Mouse (Mus musculus): ENCODE measurements around the gene Dio1.
A peak's percentile ranks its signal among the peaks of the same experiment; 100 is the strongest.

Dio1 gene

GRCm38 (mm10) chr4:107300902-107301555 is 5.9 kb downstream of the Dio1 start:
- no peak for DNase-seq (ENCODE audit: low read depth)

GRCm38 (mm10) chr4:107300371-107300770 is 6.6 kb downstream of the Dio1 start:
- no peak for DNase-seq (ENCODE audit: low read depth)

GRCm38 (mm10) chr4:107299779-107300340 is 7.1 kb downstream of the Dio1 start:
- DNase-seq (ENCODE audit: low read depth): no peak

- no peak for DNase-seq (ENCODE audit: low read depth)
Measured at GRCm38 (mm10) chr4:107298071-107298606, 8.8 kb downstream of the Dio1 start.

- no peak for DNase-seq (ENCODE audit: low read depth)
Measured at GRCm38 (mm10) chr4:107292273-107292662, 14.7 kb downstream of the Dio1 start.

DNA sequence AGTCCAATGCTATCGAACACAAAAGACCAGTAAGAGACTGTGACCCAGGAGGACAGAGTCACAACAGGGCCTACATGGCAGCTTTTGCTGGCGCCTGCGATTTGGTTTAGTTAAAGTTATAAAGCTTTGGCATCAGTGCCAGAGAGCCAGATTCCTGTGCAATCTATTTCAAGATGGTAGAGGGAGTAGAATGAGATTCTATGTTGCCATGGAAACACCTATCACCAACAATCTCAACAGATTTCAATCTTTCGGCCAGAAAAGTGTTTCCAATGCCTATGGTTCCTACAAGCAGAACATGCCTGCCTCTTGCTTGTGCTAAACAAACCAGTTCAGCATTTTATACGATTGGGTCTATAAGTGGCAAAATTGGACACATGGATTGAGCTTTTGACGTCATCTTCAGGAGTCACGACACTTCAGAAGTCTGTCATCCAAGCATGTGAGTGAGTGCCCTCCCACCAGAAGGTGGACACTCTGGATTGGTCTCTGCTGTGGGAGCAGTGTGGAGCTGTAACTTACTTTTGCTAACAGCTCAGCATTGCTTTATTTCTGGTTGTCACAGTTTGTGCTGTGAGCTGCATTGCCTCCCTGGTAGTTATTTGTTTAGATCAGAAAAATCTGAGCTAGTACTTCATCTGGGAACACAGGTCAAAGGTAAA is 15.2 kb downstream of the Dio1 start:
- DNase-seq (ENCODE audit: low read depth): no peak

- no peak for DNase-seq (ENCODE audit: low read depth)
Measured at GRCm38 (mm10) chr4:107287517-107287916, 19.5 kb downstream of the Dio1 start.

DNA sequence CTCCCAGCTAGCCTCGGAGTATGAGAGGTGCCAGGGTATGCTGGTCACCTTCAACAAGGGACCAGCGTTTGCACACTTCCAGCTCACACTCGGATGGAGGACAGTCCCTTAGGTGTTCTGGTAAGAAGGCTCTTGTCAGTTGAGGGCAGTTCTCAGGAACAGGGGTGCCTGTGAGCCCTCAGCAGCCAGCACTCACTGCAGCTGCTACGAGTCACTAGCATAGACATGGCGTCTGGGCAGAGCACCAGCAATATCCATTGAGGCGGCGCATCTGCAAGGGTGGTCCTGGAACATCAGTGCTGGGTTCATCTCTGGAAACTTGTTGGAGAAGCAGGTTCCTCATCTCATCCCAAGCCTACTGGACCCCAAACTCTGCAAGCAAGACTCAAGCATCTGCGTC is 20.6 kb downstream of the Dio1 start:
- DNase-seq (ENCODE audit: low read depth): no peak

- DNase-seq (ENCODE audit: low read depth): no peak
Measured at GRCm38 (mm10) chr4:107285446-107286200, 21.3 kb downstream of the Dio1 start.

DNA sequence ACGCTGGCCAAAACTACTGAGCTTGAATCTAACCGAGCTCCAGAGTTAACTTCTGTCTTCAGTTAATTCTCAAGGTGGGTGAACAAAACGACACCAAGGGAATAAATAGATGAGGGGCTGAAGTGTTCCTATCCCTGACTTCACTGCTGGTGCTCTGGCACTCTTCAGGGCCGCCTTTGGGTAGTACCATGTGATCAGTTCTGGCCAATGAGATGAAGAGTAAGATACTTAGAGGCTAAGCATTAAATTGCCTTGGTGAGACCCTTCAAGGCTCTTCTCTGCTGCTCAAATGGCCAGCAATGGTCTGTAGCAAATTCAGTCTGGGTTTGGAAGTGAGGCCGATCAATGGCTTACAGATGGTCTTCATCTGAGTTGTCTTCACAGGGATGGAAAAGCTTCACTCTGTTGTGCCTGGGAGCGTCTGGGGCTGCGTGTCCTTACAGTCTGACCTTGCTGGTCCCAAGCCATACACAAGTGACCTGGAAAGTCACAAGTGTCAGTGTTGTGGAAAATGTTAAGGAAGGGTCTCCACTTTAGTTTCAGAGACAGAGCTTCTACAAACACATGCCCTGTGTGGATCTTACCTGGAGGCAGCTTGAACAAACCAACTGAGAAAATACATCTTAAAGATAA is 26.0 kb downstream of the Dio1 start:
- DNase-seq (ENCODE audit: low read depth): no peak

GRCm38 (mm10) chr4:107278188-107278707 is 28.7 kb downstream of the Dio1 start:
- no peak for DNase-seq (ENCODE audit: low read depth)

DNA sequence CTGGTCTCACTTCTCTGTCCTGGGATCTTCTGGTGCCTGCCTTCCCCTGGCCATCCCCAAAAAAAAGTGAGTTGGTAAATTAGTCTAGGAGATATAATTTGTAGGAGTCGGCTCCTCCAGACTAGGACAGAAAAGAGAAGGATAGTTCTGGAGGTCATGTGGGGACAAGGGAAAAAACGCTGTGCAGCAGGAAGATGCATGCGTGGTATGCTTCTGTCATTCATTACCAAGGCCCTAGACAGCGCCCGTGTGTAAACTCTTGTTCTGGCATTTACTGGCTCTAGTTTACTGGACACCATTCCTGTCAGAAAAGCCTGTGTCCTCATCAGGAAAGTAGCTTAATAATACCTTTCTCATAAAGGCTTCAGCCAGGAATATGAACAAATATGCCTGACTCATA is 32.5 kb downstream of the Dio1 start:
- DNase-seq (ENCODE audit: low read depth): no peak

- no peak for DNase-seq (ENCODE audit: low read depth)
Measured at GRCm38 (mm10) chr4:107273683-107274082, 33.3 kb downstream of the Dio1 start.

GRCm38 (mm10) chr4:107260001-107260400 is 47.0 kb downstream of the Dio1 start:
- peak; percentile 35 for DNase-seq (ENCODE audit: low read depth)

DNA sequence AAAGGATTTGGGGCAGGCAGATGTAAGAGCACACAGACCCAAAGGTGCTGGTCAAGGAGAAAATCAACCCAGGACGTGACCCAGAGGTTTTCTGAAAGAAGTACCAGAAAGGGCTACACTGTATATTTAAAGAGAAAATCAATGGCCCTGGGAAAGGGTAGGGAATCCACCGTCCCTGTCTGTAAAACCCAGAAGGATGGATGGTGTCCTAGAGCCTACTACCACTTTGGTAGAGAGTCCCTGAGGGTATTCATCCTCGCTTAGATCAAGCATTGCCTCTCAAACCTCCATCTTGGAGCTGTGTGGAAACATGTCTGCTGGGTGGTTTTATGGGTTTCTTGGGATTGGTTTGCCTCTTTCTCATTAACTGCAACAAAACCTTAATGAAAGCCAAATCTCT is 52.6 kb downstream of the Dio1 start:
- peak; percentile 12 for DNase-seq (ENCODE audit: low read depth)

DNA sequence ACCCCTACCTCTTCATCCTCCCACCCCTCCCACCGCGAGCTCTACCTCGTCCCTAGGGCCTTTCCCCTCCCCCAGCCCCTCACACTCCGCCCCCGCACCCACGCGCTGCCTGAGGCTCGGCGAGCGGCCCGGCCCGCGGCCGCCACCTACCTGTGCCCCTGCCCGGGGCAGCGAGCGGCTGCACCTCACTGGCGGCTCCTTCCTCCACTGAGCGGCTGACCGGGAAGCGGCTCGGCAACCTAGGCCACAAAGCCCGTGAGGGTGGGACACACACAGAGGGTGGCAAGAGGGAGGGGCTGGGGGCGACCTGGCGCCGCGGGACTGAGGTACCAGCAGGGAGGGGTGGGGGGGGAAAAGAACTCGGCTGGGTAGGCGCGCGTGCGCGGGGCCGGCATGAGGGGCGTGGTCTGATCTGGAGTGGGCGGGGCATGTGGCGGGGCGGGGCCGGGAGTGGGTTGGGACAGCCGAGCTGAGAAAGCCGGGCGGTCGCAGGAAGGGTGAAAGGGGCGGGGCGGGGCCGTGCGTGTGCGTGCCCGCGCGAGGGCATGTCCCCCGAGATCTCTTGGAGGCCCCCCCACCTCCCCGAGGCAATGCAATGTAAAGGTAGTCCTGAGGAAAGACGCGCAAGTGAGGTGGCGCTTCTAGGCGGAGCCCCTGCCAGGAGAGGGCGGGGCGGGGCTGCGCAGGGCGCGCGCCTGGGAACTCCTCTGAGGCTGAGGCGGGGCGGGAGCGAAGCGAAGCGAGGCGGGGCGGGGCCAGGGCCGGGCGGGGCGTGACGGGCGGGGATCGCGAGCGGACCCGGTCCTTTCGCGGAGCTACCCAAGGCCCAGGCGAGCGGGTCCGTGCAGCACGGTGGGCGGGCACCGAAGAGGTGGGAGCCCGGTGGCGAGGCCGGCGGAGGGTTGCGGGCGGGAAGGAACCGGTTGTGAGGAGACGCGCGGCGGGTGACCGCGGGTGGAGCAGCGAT is 53.6 kb downstream of the Dio1 start, which contains the start of the genes Lrrc42 and Hspb11:
TSS of gene Lrrc42 (minus strand) at position 408 of the 967 bp plus-strand sequence.
TSS of gene Hspb11 (plus strand) at position 469 of the 967 bp plus-strand sequence.
- peak; percentile 97 for DNase-seq (ENCODE audit: low read depth)

DNA sequence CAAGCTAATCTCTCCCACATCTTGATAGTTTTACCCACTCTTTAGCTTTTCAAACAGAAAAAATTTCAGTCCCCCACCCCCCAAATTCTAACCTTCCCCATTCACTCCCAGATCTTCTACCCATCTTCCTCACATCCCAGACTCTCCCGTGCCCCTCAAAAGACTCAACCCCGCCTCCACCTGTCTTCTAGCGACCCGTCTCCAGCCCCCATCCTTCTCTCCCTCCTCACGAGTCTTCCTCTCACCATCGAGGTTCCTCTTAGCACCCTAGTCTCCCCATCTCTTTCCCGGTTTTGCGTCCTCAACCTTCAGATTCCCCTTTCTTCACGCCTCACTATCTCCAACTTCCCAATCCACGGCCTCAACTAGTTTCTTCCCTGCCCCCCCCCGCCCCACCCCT is 54.4 kb downstream of the Dio1 start:
- DNase-seq (ENCODE audit: low read depth): no peak

DNA sequence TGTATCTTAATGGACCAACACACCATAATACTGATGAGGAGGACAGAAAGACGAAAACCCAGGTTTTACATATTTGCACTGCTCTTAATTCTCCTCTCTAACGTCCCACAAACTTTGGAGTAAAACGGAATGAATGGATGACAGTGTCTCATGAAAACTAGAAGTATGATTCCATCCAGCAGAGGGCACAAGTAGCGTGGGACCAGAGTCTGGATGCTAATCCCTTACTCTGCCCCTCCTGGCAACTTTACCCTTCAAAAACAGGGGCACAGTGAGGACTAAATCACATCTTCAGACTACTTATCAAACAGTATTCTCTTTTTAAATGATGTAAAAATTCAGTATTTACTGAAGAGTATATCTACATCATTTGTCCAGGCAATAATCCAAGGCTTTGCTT is 56.5 kb downstream of the Dio1 start:
- peak; percentile 68 for DNase-seq (ENCODE audit: low read depth)

- no peak for DNase-seq (ENCODE audit: low read depth)
Measured at GRCm38 (mm10) chr4:107249471-107249870, 57.5 kb downstream of the Dio1 start.

DNA sequence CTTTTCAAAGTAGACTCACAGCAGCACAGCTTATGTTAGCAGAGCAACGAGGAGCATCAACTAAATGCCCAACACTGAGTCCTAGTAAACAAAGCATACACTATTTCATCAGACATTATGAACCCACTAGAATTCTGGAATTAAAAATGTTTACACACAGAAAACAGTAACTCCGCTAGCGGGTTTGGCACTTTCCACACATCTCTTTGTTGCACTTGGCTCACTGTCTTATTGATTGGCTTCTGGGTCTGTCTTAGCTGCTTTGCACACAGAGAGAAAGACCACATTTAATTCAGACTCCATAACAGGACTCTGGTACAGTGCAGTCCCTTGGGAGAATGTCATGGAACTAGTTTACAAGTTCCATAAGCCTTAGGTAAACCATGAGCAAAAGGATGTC is 58.9 kb downstream of the Dio1 start:
- DNase-seq (ENCODE audit: low read depth): no peak
